Mouse (Mus musculus) embryonic facial prominence, embryonic 11.5 days (tissue): ENCODE data around the gene Gm28551. TPM values are rescaled to one million over a fixed set of nuclear protein-coding genes. Genes with fewer than 3 reads are reported as not detected.
"Not testable (repeated sequence)": the region's sequence is repeated elsewhere in the genome, so short reads cannot be mapped to it uniquely, and the experiment has no call there.

Experiments used
- ATAC-seq: fragments of 200-750 bp; cut with Nextera tagmentation; replicated peaks from 2 replicates; pipeline ENCODE4 v1.8.0; 2017; ENCODE audit warnings: low read depth; ENCODE audit not compliant: insufficient number of reproducible peaks, low FRiP score, low TSS enrichment
- DNase-seq: peaks from one replicate; pipeline ENCODE4 v3.0.0-alpha.2; 2015; ENCODE audit warnings: low spot score
- H3K27ac ChIP-seq: fragments of 300-500 bp; sonication (generic); replicated peaks from 2 replicates; pipeline ENCODE4 v1.5.1; 2014; ENCODE audit warnings: mild to moderate bottlenecking, low read depth, low read length, control low read depth
- H3K27me3 ChIP-seq: fragments of 300-500 bp; sonication (generic); 2 replicates; pipeline ENCODE4 v1.6.1; 2014; ENCODE audit warnings: mild to moderate bottlenecking, low read length, moderate library complexity, mixed read lengths; ENCODE audit not compliant: control insufficient read depth, insufficient read depth
- H3K36me3 ChIP-seq: fragments of 300-500 bp; sonication (generic); replicated peaks from 2 replicates; pipeline ENCODE4 v1.6.1; 2014; ENCODE audit warnings: low read depth, mild to moderate bottlenecking, low read length, moderate library complexity, mixed read lengths; ENCODE audit not compliant: control insufficient read depth, insufficient read depth
- H3K4me1 ChIP-seq: fragments of 300-500 bp; sonication (generic); 2 replicates; pipeline ENCODE4 v1.6.1; 2014; ENCODE audit warnings: low read length, mixed read lengths; ENCODE audit not compliant: control insufficient read depth, insufficient read depth
- H3K4me2 ChIP-seq: fragments of 300-500 bp; sonication (generic); 2 replicates; pipeline ENCODE4 v1.6.1; 2014; ENCODE audit warnings: low read depth, mild to moderate bottlenecking, control low read depth, low read length, moderate library complexity
- H3K4me3 ChIP-seq: fragments of 300-500 bp; sonication (generic); 2 replicates; pipeline ENCODE4 v1.5.1; 2014; ENCODE audit warnings: low read depth, low read length, control low read depth
- H3K9ac ChIP-seq: fragments of 300-500 bp; sonication (generic); replicated peaks from 2 replicates; pipeline ENCODE4 v1.6.1; 2014; ENCODE audit warnings: mild to moderate bottlenecking, control low read depth, low read length
- H3K9me3 ChIP-seq: fragments of 300-500 bp; sonication (generic); replicated peaks from 2 replicates; pipeline ENCODE4 v1.6.1; 2016; ENCODE audit warnings: mild to moderate bottlenecking, low read length, inconsistent platforms, mixed read lengths; ENCODE audit not compliant: control insufficient read depth
- WGBS: fragments of 180-500 bp; shearing (Covaris S2); extraction: QIAGEN DNeasy Blood & Tissue Kit; methylation state at CpG from one replicate; pipeline ENCODE4 v1.1.7; 2014; 5-methylcytosine and 5-hydroxymethylcytosine counted together
- polyA plus RNA-seq: library from polyadenylated mRNA; unstranded; fragments of >200 nt; fragmentation: Nextera tagmentation; extraction: Ambion mirVana; gene quantifications from 2 replicates; pipeline ENCODE4 v1.2.1, GENCODE M21; 2014

The Gm28551 gene
- polyA plus RNA-seq = 1.4 and 1.6 TPM in 2 replicates

GRCm38 (mm10) chr1:53352327-53353261 lies at the start of gene Gm28551, which contains the start of the genes Asdurf and Asnsd1:
Gm28551 (minus strand) TSS chr1:53352667.
Asdurf (minus strand) TSS chr1:53352619.
Asnsd1 (minus strand) TSS chr1:53352752.
- Histone ChIP-seq H3K27ac (0 out of 2 replicates have a peak within 1 kb of the TSS, but pooled peaks have one; percentile 65), H3K4me2 (peak within 1 kb of the TSS; percentile 39), H3K9ac (peak within 1 kb of the TSS; percentile 95), H3K9me3 (no peaks in the 10 kb centered on the region), H3K36me3 (no peaks in the 10 kb centered on the region; the same call in 1 of the 2 replicates), H3K27me3 (no peaks in the 10 kb centered on the region), H3K4me3 (peak within 1 kb of the TSS; percentile 85), H3K4me1 (no peaks in the 10 kb centered on the region)
- under 1% methylated on average over 43 of the region's 44 CpGs for WGBS
- ATAC-seq (peak; percentile 99), DNase-seq (peak; percentile 97)

DNA sequence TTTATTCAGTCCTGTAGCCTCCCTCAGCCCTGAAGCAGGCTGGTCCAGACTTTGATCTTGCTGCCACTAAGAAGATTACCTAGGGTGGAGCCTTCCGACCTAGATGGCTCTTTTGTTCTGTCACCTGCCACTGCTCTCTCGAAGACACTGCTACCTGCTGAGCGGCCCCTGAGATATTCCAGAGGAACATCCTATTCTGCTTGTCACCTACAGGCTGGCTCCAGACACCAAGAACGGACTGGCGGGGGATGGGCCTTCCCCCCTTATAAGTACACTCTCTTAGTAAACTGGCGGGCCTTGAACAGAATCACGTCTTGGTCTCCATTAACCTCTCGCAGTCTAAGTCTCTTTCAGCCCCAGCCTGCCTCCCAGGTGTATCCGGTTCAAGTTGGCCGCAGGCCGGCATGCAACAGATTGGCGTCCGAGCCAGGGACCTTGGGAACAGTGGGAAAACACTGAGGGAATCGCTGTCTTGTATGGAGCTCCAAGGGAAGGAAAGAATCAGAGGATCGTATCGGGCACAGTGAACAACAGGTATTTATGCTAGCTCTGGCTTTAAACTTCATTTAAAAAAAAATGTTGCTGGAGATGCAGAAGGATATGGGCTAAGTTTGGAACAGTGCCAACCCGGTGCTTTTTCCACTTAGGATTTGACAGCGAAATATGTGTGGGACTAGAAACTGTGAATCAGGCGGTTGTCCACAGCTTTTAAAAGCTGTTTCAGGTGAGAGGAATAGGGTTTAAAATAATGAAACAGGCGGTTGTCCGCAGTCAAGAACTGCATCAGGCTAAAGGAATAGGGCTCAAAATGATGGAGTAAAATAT lies 41.7 kb upstream of the Gm28551 start:
- H3K27me3 ChIP-seq, H3K4me2 ChIP-seq, H3K9me3 ChIP-seq, H3K4me1 ChIP-seq, H3K27ac ChIP-seq, H3K36me3 ChIP-seq, H3K9ac ChIP-seq, H3K4me3 ChIP-seq, ATAC-seq: not testable (repeated sequence)
- peak; percentile 30 for DNase-seq
- 29% methylated on average over 21 of the region's 21 CpGs for WGBS

- Histone ChIP-seq H3K27me3 (no peaks in the 10 kb centered on the region), H3K9me3 (no peaks in the 10 kb centered on the region), H3K36me3 (no peaks in the 10 kb centered on the region), H3K9ac (no peak overlapping the region), H3K4me2 (no peak overlapping the region), H3K27ac (no peak overlapping the region), H3K4me3 (no peak overlapping the region), H3K4me1 (no peaks in the 10 kb centered on the region)
- WGBS = 90% methylated on average over 9 of the region's 14 CpGs
- ATAC-seq = peak; percentile 44; the same call in 1 of the 2 replicates
- DNase-seq = no peak
Observed at GRCm38 (mm10) chr1:53388762-53389161, 36.3 kb upstream of the Gm28551 start.

DNA sequence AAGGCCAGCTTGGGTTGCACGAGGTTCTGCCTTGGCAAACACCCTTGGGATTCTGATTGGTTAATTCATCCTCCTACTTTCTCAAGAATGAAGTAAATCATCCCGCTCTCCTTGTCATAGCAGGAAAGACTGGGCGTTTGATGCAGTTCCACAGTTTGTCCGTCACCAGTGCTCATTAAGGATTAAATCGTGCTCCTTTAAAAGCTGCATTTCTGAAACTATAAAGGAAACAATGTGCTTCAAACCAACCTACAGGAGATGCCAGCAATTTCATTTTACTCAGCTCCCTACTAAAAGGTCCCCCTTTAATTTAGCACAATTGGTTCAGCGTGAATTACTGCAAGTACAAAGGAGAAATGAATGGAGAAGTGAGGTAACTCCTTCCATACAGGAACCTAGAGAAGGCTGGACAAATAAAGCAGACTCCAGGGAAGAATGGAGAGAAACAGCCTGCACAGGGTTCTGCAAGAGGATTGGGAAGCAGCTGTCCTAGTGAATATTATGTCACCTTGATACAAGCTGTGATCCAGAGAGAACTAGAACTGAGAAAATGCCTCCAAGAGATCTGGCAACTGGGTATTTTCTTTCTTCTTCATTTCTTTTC lies 31.7 kb upstream of the Gm28551 start:
- H3K27me3 ChIP-seq = no peaks in the 10 kb centered on the region
- 77% methylated on average over 6 of the region's 6 CpGs for WGBS
- no peak overlapping the region for H3K27ac ChIP-seq
- ATAC-seq = no peak
- no peaks in the 10 kb centered on the region for H3K36me3 ChIP-seq
- H3K4me1 ChIP-seq = no peaks in the 10 kb centered on the region
- no peak for DNase-seq
- no peak overlapping the region for H3K4me2 ChIP-seq
- no peaks in the 10 kb centered on the region for H3K9me3 ChIP-seq
- H3K9ac ChIP-seq = no peak overlapping the region
- H3K4me3 ChIP-seq = no peak overlapping the region

- Histone ChIP-seq H3K9me3 (no peaks in the 10 kb centered on the region), H3K4me2 (no peak overlapping the region), H3K9ac (no peak overlapping the region), H3K36me3 (no peaks in the 10 kb centered on the region), H3K4me1 (no peaks in the 10 kb centered on the region), H3K27ac (no peak overlapping the region), H3K4me3 (no peak overlapping the region), H3K27me3 (no peaks in the 10 kb centered on the region)
- DNase-seq (no peak), ATAC-seq (no peak)
- WGBS = 80% methylated on average over 3 of the region's 3 CpGs
Observed at GRCm38 (mm10) chr1:53377731-53378130, 25.3 kb upstream of the Gm28551 start.

- H3K9ac ChIP-seq, ATAC-seq, H3K27ac ChIP-seq, H3K27me3 ChIP-seq, DNase-seq, H3K4me2 ChIP-seq, H3K4me3 ChIP-seq, H3K36me3 ChIP-seq, H3K4me1 ChIP-seq, H3K9me3 ChIP-seq: not testable (repeated sequence)
- 84% methylated on average over 2 of the region's 2 CpGs for WGBS
Observed at GRCm38 (mm10) chr1:53375965-53376364, 23.5 kb upstream of the Gm28551 start.

- DNase-seq = no peak
- ATAC-seq = no peak
Observed at GRCm38 (mm10) chr1:53358988-53359387, 6.5 kb upstream of the Gm28551 start.

More at GRCm38 (mm10) chr1:53358988-53359387, 6.5 kb upstream of the Gm28551 start:
- H3K4me1 ChIP-seq = no peaks in the 10 kb centered on the region
- no peak overlapping the region for H3K27ac ChIP-seq
- no peak overlapping the region for H3K9ac ChIP-seq
- H3K4me2 ChIP-seq = no peak overlapping the region
- H3K36me3 ChIP-seq = no peaks in the 10 kb centered on the region
- no peaks in the 10 kb centered on the region for H3K27me3 ChIP-seq
- H3K9me3 ChIP-seq = no peaks in the 10 kb centered on the region
- H3K4me3 ChIP-seq = no peak overlapping the region
